8 mouse cellular contexts compared by ENCODE assay signal in genomic region chr7:51878730-51879129, GRCm38 (mm10). TPM values are rescaled to one million over a fixed set of nuclear protein-coding genes. Genes with fewer than 3 reads are reported as not detected.
DNase-seq lines count a peak whose midpoint lies in the region; ATAC-seq and TF ChIP-seq lines count a peak whose summit lies in the region.

No protein-coding gene starts in this region.

- no peaks in the 10 kb centered on the region for H3K27me3 ChIP-seq in neural tube, embryonic 11.5 days (ENCODE audit: control insufficient read depth, insufficient read depth, low read length)
- no peaks in the 10 kb centered on the region for H3K27me3 ChIP-seq in limb, embryonic 14.5 days (ENCODE audit: control insufficient read depth, insufficient read depth, low read length)
- no peaks in the 10 kb centered on the region for H3K27me3 ChIP-seq in stomach, embryonic 15.5 days (replicated peaks)

- no peaks in the 10 kb centered on the region for H3K9me3 ChIP-seq in neural tube, embryonic 11.5 days (ENCODE audit: control insufficient read depth, low read length)
- no peaks in the 10 kb centered on the region for H3K9me3 ChIP-seq in limb, embryonic 14.5 days (ENCODE audit: control insufficient read depth, low read length)
- no peaks in the 10 kb centered on the region for H3K9me3 ChIP-seq in stomach, embryonic 15.5 days

- ATAC-seq in neural tube, embryonic 11.5 days (ENCODE audit: insufficient read depth, low FRiP score, low TSS enrichment) = no peak
- ATAC-seq in limb, embryonic 14.5 days (ENCODE audit: low FRiP score, low read depth) = peak; percentile 82
- no peak for ATAC-seq in stomach, embryonic 15.5 days (ENCODE audit: insufficient read depth, low FRiP score, low read depth)

- no peaks in the 10 kb centered on the region for H3K36me3 ChIP-seq in neural tube, embryonic 11.5 days (ENCODE audit: control insufficient read depth, insufficient read depth, low read length)
- no peaks in the 10 kb centered on the region for H3K36me3 ChIP-seq in limb, embryonic 14.5 days (ENCODE audit: control insufficient read depth, insufficient read depth, low read length)
- H3K36me3 ChIP-seq in stomach, embryonic 15.5 days = no peaks in the 10 kb centered on the region

- peak overlapping the region; percentile 49 for H3K4me3 ChIP-seq in neural tube, embryonic 11.5 days (ENCODE audit: low read depth, low read length)
- peak overlapping the region; percentile 52 for H3K4me3 ChIP-seq in limb, embryonic 14.5 days (replicated peaks; ENCODE audit: low read length)
- peak overlapping the region; percentile 50 for H3K4me3 ChIP-seq in stomach, embryonic 15.5 days (replicated peaks)

- H3K4me1 ChIP-seq in neural tube, embryonic 11.5 days (ENCODE audit: control insufficient read depth, insufficient read depth, low read length) = peaks cover 8% of the 10 kb centered on the region; the same call in 1 of the 2 replicates
- peaks cover 14% of the 10 kb centered on the region; the same call in 1 of the 2 replicates for H3K4me1 ChIP-seq in limb, embryonic 14.5 days (ENCODE audit: control insufficient read depth, insufficient read depth, low read length)
- H3K4me1 ChIP-seq in stomach, embryonic 15.5 days = no peaks in the 10 kb centered on the region

- H3K4me2 ChIP-seq in neural tube, embryonic 11.5 days (ENCODE audit: low read depth) = peak overlapping the region; percentile 80
- H3K4me2 ChIP-seq in limb, embryonic 14.5 days (replicated peaks; ENCODE audit: low read depth, low read length, severe bottlenecking) = peak overlapping the region; percentile 66
- peak overlapping the region; percentile 90 for H3K4me2 ChIP-seq in stomach, embryonic 15.5 days

- H3K27ac ChIP-seq in neural tube, embryonic 11.5 days (ENCODE audit: low read depth, low read length) = peak overlapping the region; percentile 90
- H3K27ac ChIP-seq in limb, embryonic 14.5 days (replicated peaks; ENCODE audit: low read depth, low read length) = peak overlapping the region; percentile 97
- H3K27ac ChIP-seq in stomach, embryonic 15.5 days = peak overlapping the region; percentile 92

- peak; percentile 22 for DNase-seq in adrenal gland, adult 2 months
- DNase-seq in adrenal gland, adult 8-10 months = no peak
- no peak for DNase-seq in neural tube, embryonic 11.5 days (ENCODE audit: low spot score)
- no peak for DNase-seq in neural tube, embryonic 10.5 days (ENCODE audit: extremely low spot score, low spot score)
- peak; percentile 89 for DNase-seq in limb, embryonic 14.5 days (ENCODE audit: low spot score)
- DNase-seq in spleen, postnatal 36 days (ENCODE audit: low spot score in 2 of 2) = no peak
- no peak for DNase-seq in left cerebral cortex, adult 11 months (ENCODE audit: low spot score)

- 4% methylated on average over 8 of the region's 8 CpGs for WGBS in neural tube, embryonic 11.5 days
- WGBS in limb, embryonic 14.5 days = 0% methylated on average over 8 of the region's 8 CpGs
- WGBS in stomach, embryonic 15.5 days = 4% methylated on average over 8 of the region's 8 CpGs

- peak overlapping the region; percentile 77 for H3K9ac ChIP-seq in neural tube, embryonic 11.5 days (ENCODE audit: low read length)
- peak overlapping the region; percentile 71 for H3K9ac ChIP-seq in limb, embryonic 14.5 days (ENCODE audit: low read depth, low read length, severe bottlenecking)
- no peak overlapping the region for H3K9ac ChIP-seq in stomach, embryonic 15.5 days

- no peak for TF ChIP-seq POLR2A in limb, embryonic 14.5 days (IDR thresholded peaks at IDR 0.05; ENCODE audit: borderline replicate concordance, extremely low read depth, insufficient read depth, insufficient read length)

RNA-seq across cellular contexts. Expression of gene Fancf, which starts 16.7 kb away (rescaled TPM):
- total RNA-seq in adrenal gland, adult 2 months (2021) = 1 to 10 TPM; 8.2 to 10.0 TPM
- 15.1 and 21.6 TPM in 2 replicates for polyA plus RNA-seq in adrenal gland, adult 2 months (2012; rRNA removed)
- total RNA-seq in adrenal gland, adult 8-10 months (2022) = 10 to 100 TPM; 10.5 to 16.5 (median 13.5) TPM
- polyA plus RNA-seq in neural tube, embryonic 11.5 days (2014; fragmentation: Nextera tagmentation; extraction: Ambion mirVana) = 14.7 and 17.3 TPM in 2 replicates
- 16.6 and 21.1 TPM in 2 replicates for polyA plus RNA-seq in limb, embryonic 14.5 days (2012; rRNA removed)
- 19.4 and 20.4 TPM in 2 replicates for polyA plus RNA-seq in limb, embryonic 14.5 days (2014; fragmentation: Nextera tagmentation; extraction: Ambion mirVana)
- 10.1 and 10.9 TPM in 2 replicates for polyA plus RNA-seq in stomach, embryonic 15.5 days (2015; fragmentation: Nextera tagmentation; extraction: Ambion mirVana)

RNA-seq across cellular contexts. Expression of gene Gas2, which starts 16.9 kb away (rescaled TPM):
- 10 to 100 TPM; 36.2 to 45.1 TPM for total RNA-seq in adrenal gland, adult 2 months (2021)
- polyA plus RNA-seq in adrenal gland, adult 2 months (2012; rRNA removed) = 12.2 and 12.6 TPM in 2 replicates
- total RNA-seq in adrenal gland, adult 8-10 months (2022) = 10 to 100 TPM; 45.7 to 85.5 (median 58.7) TPM
- 49.0 and 58.7 TPM in 2 replicates for polyA plus RNA-seq in neural tube, embryonic 11.5 days (2014; fragmentation: Nextera tagmentation; extraction: Ambion mirVana)
- polyA plus RNA-seq in limb, embryonic 14.5 days (2012; rRNA removed) = 171 and 178 TPM in 2 replicates
- 211 and 255 TPM in 2 replicates for polyA plus RNA-seq in limb, embryonic 14.5 days (2014; fragmentation: Nextera tagmentation; extraction: Ambion mirVana)
- polyA plus RNA-seq in stomach, embryonic 15.5 days (2015; fragmentation: Nextera tagmentation; extraction: Ambion mirVana) = 13.1 and 15.4 TPM in 2 replicates

Comparison
In these comparisons a context has a peak if more than half of its experiments do, and no peak if none do; other contexts are left out.
1. DNase-seq: peak in adrenal gland, adult 2 months (single experiment) and limb, embryonic 14.5 days (single experiment); none in adrenal gland, adult 8-10 months (single experiment), neural tube, embryonic 11.5 days (single experiment), neural tube, embryonic 10.5 days (single experiment), spleen, postnatal 36 days (0 of 2) and left cerebral cortex, adult 11 months (single experiment).
2. Peak in every context shown above with its lines, with median percentiles within 50 percentile points of each other: H3K27ac ChIP-seq, H3K4me2 ChIP-seq and H3K4me3 ChIP-seq.